Mouse (Mus musculus): Measurements from ENCODE around the gene Pla2g12a.

GRCm38 (mm10) chr3:129878405-129879021, at the start of gene Pla2g12a:
- TF ChIP-seq POLR2A (IDR thresholded peaks at IDR 0.05; ENCODE audit: insufficient read depth, low read depth, low read length) (peak; percentile 38; the same call in 1 of the 2 replicates), CTCF (IDR thresholded peaks at IDR 0.05; ENCODE audit: insufficient read depth, low read depth, low read length) (no peak)
